Mouse (Mus musculus) mature B cell (primary cell): Measurements from ENCODE around the gene Dhrs2.

ENCODE experiments used
- in situ Hi-C: fragments of 300-500 bp; cut with MboI; formaldehyde crosslinking; loops from 2 replicates; pipeline ENCODE4 v1.14.3; 2019

Gene Dhrs2

DNA sequence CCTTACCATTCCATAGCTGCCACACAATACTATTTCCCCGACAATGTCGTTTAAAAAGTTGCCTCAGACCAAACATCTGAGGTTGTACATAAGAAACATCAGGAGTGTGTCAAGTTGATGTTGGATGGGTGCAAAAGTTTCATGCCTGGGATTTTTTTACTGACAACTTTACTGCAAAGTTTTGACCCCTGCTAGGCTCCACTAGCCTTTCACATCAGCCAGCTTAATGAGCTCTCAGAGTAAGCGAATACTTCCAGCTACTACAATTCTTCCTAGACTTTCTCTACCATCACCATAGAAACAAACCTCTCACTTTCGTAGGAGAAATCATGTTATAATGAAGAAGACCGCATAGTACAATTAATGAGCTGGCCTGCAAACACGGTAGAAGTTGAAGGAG is 26.5 kb downstream of the Dhrs2 start:
- in situ Hi-C loops, result no loop called here

DNA sequence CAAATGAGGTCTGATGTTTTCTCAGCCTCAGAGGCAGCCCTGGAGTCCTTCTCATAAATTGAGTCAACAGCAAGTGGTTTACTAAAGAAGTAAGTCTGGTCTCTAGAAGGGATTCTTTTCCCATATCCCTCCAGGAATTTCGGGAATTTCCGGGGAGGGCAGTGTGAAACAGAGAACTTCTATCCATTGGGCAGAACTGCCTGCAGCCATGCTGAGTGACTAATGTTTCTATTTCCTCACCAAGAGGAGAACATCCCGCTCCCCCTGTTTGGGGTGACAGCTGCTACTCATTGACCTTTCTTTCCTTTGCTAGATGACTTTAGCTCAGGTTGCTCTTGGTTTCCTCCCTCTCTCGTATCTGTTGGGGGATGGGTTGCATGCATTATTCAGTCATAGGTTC is 31.8 kb downstream of the Dhrs2 start:
- in situ Hi-C loops, result no loop called here

DNA sequence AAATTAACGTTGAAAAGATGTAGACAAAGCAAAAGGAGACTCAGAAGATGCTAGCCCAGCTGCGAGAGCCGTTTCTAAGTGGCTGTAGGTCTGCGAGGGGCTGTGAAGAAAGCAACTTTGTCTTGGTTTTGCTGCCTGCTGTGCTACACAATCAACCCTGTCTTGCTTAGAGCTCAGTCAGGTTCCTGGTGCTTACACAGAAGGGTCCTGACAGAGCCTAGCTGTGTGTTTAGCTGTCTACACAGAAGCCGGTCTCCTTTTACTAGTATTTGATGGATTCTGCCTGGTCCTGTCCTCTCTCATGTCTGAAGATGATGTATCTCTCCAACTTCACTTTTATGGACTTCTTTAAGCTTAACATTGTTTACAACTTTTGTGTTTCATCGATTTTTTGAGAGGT is 33.6 kb downstream of the Dhrs2 start:
- in situ Hi-C loops, result no loop called here

DNA sequence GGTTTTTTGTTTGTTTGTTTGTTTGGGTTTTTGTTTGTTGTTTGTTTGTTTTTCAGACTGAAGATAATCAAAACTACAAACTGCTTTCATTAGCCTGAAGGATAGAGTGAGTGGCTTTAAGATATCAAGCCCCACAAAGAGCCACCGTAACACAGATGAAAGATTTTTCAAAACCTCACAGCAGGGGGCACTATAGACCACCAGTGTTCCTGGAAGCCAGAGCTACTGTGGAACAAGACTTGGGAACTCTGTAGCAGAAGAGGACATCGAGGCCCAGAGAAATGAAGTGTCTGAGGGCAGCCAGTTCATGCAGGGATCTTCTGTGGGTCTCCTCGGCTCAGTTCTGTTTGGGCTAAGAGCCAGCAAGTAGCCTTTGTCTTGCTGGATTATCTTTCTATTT is 49.4 kb downstream of the Dhrs2 start:
- in situ Hi-C loops, result no loop called here

DNA sequence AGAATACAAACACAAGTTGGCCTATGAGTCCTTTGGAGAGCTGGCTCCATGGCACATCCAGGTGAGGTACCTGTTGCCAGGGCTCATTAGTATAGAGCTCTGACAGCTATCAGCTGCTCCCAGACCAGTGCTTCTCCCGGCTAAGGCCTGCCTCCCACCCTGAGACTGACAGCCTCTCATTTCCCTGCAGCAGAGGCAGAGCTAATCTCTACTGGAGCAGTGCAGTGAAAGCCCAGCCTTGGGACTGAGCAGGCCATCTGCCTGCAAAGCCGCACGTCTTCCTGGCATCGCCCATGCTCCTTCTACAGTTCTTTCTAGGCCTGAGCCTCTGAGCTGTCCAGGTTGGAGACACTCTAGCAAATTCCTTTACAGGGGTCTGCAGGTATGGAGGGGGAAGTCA is 51.2 kb downstream of the Dhrs2 start:
- in situ Hi-C loops, result no loop called here

DNA sequence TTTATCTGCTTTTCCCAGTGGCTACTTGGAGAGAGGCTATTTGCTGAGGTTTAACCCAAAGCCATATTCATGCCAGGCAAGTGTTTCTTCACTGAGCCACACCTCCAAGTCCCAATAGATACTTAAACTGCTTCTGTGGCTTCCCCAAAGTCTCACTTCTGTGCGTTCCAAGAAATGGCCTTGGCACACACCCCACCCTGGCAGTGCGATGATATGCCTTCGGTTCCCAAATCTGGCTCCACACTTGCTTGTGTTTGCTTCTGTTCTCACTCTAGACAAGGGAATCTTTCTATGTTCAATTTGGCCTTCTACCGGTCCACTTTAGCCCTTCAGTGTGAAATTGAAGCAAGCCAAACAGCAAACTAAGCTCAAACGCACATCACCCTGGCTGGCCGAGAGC is 53.0 kb downstream of the Dhrs2 start:
- in situ Hi-C loops, result no loop called here

DNA sequence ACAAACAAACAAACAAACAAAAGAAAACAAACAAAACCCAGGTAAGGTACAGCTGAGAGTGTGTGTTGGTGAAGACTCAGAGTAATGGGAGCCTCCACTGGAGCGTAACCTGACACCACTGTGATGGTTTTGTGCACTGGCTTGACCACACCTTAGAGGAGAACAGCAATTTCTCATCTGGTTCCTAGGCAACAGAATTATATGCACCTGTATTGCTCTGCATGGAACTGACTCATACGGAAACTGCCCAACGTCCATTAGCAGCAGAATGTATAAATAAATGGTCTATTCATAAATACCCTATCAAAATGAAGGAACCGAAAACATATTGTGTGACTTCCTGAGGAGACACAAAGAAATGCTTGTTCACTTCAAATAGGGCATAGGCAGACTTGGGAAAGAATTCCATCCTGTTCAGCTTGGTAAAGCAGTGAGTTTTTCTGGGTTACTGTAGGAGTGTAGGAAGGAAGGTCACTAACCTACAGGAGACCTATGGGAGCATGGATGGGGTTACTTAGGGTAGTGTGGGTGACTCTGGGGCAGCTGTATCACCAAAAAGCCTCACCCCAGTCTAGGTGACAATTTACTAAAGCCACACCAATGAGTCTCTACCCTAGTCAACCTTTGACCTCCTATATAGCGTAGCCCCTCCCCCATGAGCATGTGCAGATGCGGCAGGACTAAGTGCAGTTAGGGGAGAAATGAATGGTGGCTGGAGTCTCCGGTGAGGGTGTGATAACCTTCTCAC is 57.7 kb downstream of the Dhrs2 start:
- in situ Hi-C loops, result no loop called here
